Mouse (Mus musculus) heart, postnatal 0 days (tissue): ENCODE data around the gene Tbc1d10a.

Experiments used
- CTCF ChIP-seq: IDR thresholded peaks from 2 replicates; pipeline ENCODE4 v1.5.1; 2016; ENCODE audit warnings: antibody characterized with exemption, control low read depth, low read depth
- EP300 ChIP-seq: IDR thresholded peaks from 2 replicates; pipeline ENCODE4 v1.6.1; 2016; ENCODE audit warnings: antibody characterized with exemption, low read depth

- no peak for TF ChIP-seq CTCF
- no peak for TF ChIP-seq EP300
Measured at GRCm38 (mm10) chr11:4195597-4196031, 9.0 kb downstream of the Tbc1d10a start.
